Mouse (Mus musculus) ES-CJ7 (cell line): ENCODE measurements around the gene Ptger1.

Experiments
- DNase-seq: peaks from one replicate; pipeline ENCODE4 v3.0.0; 2011; ENCODE audit warnings: low read depth, low spot score

Gene Ptger1

GRCm38 (mm10) chr8:83665969-83666865, at the start of gene Ptger1:
TSS of gene Ptger1 (plus strand) at chr8:83666678.
- DNase-seq: no peak

DNA sequence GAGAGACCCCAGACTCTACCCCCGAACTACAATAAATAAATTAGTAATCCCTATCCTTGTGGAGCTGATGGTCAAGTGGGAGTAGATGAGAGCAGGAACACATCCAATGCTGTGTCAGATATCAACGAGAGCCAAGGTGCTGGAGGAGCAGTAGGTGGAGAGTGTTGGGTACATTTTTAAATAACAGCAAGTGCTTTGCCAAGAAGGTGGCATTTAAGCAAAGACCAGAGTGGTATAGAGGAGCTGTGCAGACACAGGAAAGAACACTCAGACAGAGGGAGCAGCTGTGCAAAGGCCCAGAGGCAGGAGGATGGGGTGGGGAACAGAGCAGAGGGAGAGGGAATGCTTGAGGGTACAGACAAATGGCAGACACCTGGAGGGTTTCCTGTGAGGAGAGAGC, 49.4 kb upstream of the Ptger1 start:
- DNase-seq: no peak

- DNase-seq: peak; percentile 55
These were observed 47.9 kb upstream of the Ptger1 start for GRCm38 (mm10) chr8:83618566-83618965.

- peak; percentile 8 for DNase-seq
These were observed 46.8 kb upstream of the Ptger1 start for GRCm38 (mm10) chr8:83619568-83620285.

DNA sequence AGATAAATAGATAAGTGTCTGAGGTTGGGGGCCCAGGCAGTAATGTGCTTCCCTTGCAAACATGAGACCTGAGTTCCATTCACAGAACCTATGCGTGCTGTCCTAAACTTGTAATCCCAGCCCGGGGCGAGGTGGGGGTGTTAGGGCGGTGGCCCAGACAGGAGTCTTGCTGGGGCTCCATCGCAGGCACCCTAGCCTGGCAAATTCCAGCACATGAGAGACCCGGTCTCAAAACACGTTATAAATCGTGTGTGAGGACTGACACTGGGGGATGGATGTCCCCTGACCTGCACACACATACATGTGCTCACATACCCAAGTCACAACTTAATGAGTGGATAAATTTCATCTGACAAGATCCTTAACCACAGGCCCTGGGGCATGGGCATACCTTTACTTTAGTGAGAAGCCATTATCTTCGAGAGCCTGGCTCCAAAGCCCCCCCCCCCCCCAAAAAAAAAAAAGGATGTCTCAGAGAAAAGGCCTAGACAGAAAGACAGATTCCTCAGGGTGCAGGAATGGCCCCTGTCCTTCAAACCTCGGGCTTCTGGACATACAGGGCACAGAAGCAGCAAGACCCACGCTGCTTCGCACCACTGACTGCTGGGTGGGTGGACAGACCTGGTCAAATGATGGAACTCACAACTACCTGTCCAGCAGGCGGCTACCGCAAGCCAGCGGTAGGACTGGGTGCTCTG, 44.6 kb upstream of the Ptger1 start:
- DNase-seq: no peak

- peak; percentile 88 for DNase-seq
These were observed 44.0 kb upstream of the Ptger1 start for GRCm38 (mm10) chr8:83622389-83622989.

DNA sequence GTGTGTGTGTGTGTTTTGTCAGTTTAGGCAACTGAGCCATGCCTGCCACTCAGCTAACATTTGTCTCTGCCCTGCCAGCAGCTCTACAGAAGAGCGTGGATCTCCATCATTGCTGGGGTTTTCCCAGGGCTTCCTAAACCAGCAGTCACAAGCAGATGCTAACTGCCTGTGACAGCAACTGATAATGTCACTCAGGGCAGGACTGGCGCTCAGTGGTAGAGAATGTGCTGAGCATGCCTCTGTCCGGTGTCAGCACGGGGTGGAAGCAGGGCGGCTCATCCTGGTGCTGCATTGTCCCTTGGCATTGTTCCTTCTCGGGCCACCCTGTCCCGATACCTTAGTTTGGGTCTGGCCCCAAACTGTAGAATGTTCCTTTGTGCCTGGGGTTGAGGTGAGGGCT, 42.9 kb upstream of the Ptger1 start:
- peak; percentile 8 for DNase-seq

- no peak for DNase-seq
These were observed 41.7 kb upstream of the Ptger1 start for GRCm38 (mm10) chr8:83624739-83625138.

- DNase-seq: peak; percentile 1
These were observed 40.7 kb upstream of the Ptger1 start for GRCm38 (mm10) chr8:83625676-83626299.

GRCm38 (mm10) chr8:83632083-83632707, 34.3 kb upstream of the Ptger1 start:
- DNase-seq: peak; percentile 1

DNA sequence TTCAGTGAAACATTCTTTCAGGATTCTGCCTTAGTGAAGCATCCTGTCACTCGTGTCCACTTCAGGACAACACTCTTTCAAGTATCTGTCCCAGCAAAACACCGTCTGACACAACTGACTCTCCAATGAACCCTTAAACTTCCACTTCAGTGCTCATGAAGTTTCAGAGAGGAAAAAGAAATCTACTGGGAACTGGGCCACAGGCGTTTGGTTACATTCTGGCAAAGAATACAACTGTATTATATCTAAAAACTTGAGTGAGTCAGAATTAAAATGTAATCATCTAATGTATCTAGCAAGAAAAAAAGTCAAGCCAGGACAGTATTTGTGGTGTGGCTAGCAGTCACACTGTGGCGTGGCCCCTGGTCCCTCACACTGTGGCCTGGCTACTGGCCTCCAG, 27.6 kb upstream of the Ptger1 start:
- no peak for DNase-seq

GRCm38 (mm10) chr8:83639649-83640048, 26.8 kb upstream of the Ptger1 start:
- peak; percentile 19 for DNase-seq

DNA sequence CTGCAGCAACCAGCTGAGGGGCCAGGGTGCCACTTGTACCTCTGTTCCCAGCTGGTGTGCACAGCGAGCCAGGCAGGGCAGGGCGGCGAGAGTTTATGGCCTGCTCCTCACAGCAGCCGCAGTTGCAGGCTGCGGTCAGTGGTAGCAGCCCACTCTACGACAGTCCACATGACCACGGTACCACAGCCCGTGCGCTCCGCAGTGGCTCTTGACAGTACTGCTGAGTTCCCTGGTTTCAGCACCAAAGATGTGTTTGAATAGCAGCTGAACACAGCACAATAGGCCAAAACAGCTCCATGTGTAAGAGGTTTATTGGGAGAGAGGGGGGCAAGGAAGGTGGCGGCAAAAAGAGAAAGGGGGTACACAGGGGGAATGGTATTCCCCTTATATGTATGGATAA, 19.0 kb upstream of the Ptger1 start:
- DNase-seq: peak; percentile 45

DNA sequence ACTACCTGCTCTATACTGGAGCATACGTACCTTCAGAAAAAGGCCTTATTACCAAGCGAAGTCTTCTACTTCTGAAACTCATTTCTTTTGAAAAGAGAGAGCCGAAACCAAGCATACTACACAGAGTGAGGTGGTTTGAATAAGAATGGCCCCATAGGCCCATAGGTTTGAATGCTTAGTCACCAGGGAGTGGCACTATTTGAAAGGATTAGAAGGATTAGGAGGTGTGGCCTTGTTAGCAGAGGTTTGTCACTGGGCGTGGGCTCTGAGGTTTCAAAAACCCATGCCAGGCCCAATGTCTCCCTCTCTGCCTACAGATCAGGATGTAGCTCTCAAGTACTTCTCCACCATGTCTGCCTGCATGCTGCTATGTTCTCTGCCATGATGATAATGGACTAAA, 18.4 kb upstream of the Ptger1 start:
- DNase-seq: peak; percentile 52

DNA sequence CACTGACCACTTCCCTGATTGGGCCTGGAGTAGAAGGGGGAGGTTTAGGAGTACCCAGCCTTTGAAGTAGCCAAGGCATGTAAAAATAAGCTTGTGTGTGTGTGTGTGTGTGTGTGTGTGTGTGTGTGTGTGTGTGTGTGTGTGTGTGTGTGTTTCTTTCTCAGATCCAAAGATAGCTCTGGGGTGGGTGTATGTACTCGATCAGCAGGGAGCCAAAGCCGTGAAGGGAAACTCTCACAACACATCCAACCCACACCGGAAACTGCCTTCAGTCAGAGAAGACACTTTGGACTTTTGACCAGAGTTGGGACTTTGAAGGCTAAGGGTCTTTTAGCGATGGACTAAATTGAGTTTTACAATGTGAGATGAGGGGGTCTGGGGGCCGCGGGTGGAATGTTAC, 16.8 kb upstream of the Ptger1 start:
- DNase-seq: peak; percentile 4

GRCm38 (mm10) chr8:83652030-83652743, 14.3 kb upstream of the Ptger1 start, which contains the start of gene Gipc1:
TSS of gene Gipc1 (plus strand) at chr8:83652677.
- peak; percentile 99 for DNase-seq

- peak; percentile 53 for DNase-seq
These were observed 13.5 kb upstream of the Ptger1 start for GRCm38 (mm10) chr8:83652744-83653661.

- DNase-seq: peak; percentile 33
These were observed 12.8 kb upstream of the Ptger1 start for GRCm38 (mm10) chr8:83653662-83654017.

- DNase-seq: peak; percentile 7
These were observed 11.8 kb upstream of the Ptger1 start for GRCm38 (mm10) chr8:83654725-83655124.
